Mouse (Mus musculus) C2C12 (cell line): ENCODE measurements at regions not wholly inside any gene's neighbourhood (a gene's known extent, or its start where the extent isn't known, plus 50 kb on each side); places are given as distances from the start of the nearest gene placed in this dataset.

Experiments used
- CEBPB ChIP-seq: IDR thresholded peaks from one replicate; pipeline ENCODE4 v1.6.1; 2011; ENCODE audit warnings: low read depth, mild to moderate bottlenecking, control low read depth, moderate library complexity
- CTCF ChIP-seq: IDR thresholded peaks from one replicate; pipeline ENCODE4 v1.5.1; 2011; ENCODE audit not compliant: control insufficient read depth, insufficient read depth, insufficient read length
- MYOD1 ChIP-seq: IDR thresholded peaks from one replicate; pipeline ENCODE4 v1.6.1; 2011; ENCODE audit warnings: low read depth; ENCODE audit not compliant: control insufficient read depth, insufficient read length

- TF ChIP-seq CEBPB (no peak), CTCF (no peak), MYOD1 (no peak)
Observed at GRCm38 (mm10) chr13:63951922-63952734, 136.9 kb downstream of the Hsd17b3 start.
